In the genomic region with DNA sequence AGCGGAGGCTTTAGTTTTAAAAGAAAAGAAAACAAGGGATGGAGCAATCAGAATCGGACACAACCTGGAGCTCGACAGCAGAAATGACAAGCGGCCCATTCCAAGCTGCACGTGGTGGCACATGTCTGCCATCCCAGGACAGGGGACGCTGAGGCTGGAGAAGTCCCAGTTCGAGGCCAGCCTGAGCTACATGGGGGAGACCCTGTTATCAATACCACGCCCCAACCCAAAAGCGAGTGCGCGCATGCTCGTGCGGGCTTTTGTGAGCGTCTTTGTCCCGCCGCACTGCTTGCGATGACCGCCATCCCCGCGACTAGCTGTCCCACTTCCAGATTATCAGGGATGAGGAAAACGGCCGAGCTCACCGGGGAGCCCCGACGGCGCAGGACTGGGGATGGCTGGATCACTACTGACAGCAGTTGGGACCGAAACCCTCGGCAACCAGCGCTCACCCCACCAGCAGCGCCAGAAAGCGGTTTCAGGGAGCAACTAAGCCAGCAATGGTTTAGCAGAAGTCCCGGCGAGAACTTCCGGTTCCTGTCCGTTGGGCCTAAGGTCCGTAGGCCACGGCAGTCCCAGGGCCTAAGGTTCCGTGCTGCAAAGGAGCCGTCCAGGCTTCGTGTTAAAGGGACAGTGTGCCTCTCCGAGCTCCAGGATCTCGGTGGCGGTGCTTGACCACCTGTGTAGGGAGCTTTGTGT, we compare ENCODE assay signal across 8 mouse cellular contexts. TPM values are rescaled to one million over a fixed set of nuclear protein-coding genes. Genes with fewer than 3 reads are reported as not detected.
DNase-seq lines count a peak whose midpoint lies in the region; ATAC-seq and TF ChIP-seq lines count a peak whose summit lies in the region.

TSS of gene Gm26938 (minus strand) at position 51 of the 699 bp plus-strand sequence.
TSS of gene Psmg3 (minus strand) at position 529 of the 699 bp plus-strand sequence.

- CTCF ChIA-PET in Patski (lab: Charles Lee): interaction anchor here (1.6 kb wide), 1 partner anchor 8 kb away, joined by 7 read pairs; no protein-coding TSS in a partner anchor

- under 1% methylated on average over 43 of the region's 43 CpGs for WGBS in hindbrain, embryonic 12.5 days

- peak within 1 kb of the TSS; percentile 86 for H3K4me3 ChIP-seq in hindbrain, embryonic 12.5 days

- H3K4me1 ChIP-seq in hindbrain, embryonic 12.5 days: peaks cover 16% of the 10 kb centered on the region

- peak within 1 kb of the TSS; percentile 93 for H3K4me2 ChIP-seq in hindbrain, embryonic 12.5 days (replicated peaks)

- no peaks in the 10 kb centered on the region for H3K27me3 ChIP-seq in Patski
- H3K27me3 ChIP-seq in hindbrain, embryonic 12.5 days: no peaks in the 10 kb centered on the region

- in situ Hi-C loops in Patski (cut with MboI; ENCODE audit: low pct_unique_long_range_greater_than_20kb): no loop called here

- peak within 1 kb of the TSS; percentile 81 for H3K9ac ChIP-seq in hindbrain, embryonic 12.5 days

- DNase-seq in Patski (ENCODE audit: low read depth, low spot score): peak; percentile 50
- peak; percentile 91 to 93 for DNase-seq in cerebellum, postnatal 10 days
- DNase-seq in frontal cortex, postnatal 10 days (ENCODE audit: low spot score in 2 of 2): peak; percentile 75 to 86
- DNase-seq in layer of hippocampus, postnatal 14 days (ENCODE audit: low spot score in 2 of 2): peak; percentile 92 to 96
- DNase-seq in lung, postnatal 10 days: peak; percentile 94
- peak; percentile 94 for DNase-seq in ovary, postnatal 14 days (ENCODE audit: low spot score)
- DNase-seq in thymus, postnatal 10 days (ENCODE audit: low spot score in 2 of 2): peak; percentile 74 to 86

- no peaks in the 10 kb centered on the region for H3K9me3 ChIP-seq in hindbrain, embryonic 12.5 days (replicated peaks)

- peaks cover 30% of the 10 kb centered on the region for H3K36me3 ChIP-seq in hindbrain, embryonic 12.5 days

- POLR2A ChIA-PET in Patski (lab: Charles Lee): interaction anchor here (0.9 to 1.7 kb wide), 3 partner anchors 11 to 35 kb away, joined by 3 to 6 read pairs (median 4); partner anchors contain the start of gene Mafk

- peak within 1 kb of the TSS; percentile 77 for H3K27ac ChIP-seq in hindbrain, embryonic 12.5 days

- TF ChIP-seq CTCF in Patski (IDR thresholded peaks at IDR 0.05): no peak

- peak; percentile 44 for ATAC-seq in Patski
- peak; percentile 71 for ATAC-seq in hindbrain, embryonic 12.5 days (ENCODE audit: low FRiP score)

RNA-seq across cellular contexts. Expression of gene Gm26938, which starts in this region (rescaled TPM):
- not detected for polyA plus RNA-seq in Patski (2021)
- not detected in 2 replicates for polyA plus RNA-seq in hindbrain, embryonic 12.5 days (2016; fragmentation: Nextera tagmentation; extraction: Ambion mirVana)
- total RNA-seq in layer of hippocampus, postnatal 14 days (2021): not detected

RNA-seq across cellular contexts. Expression of gene Psmg3, which starts in this region (rescaled TPM):
- polyA plus RNA-seq in Patski (2021): 54.7 TPM
- polyA plus RNA-seq in hindbrain, embryonic 12.5 days (2016; fragmentation: Nextera tagmentation; extraction: Ambion mirVana): 55.8 and 66.6 TPM in 2 replicates
- total RNA-seq in layer of hippocampus, postnatal 14 days (2021): 10 to 100 TPM; 17.5 to 18.8 TPM

Comparison
In these comparisons a context has a peak if more than half of its experiments do, and no peak if none do; other contexts are left out.
1. Peak in every context shown above with its lines: DNase-seq, ATAC-seq, H3K4me3 ChIP-seq and H3K27ac ChIP-seq.